Mouse (Mus musculus) CH12.LX (cell line): ENCODE results near the gene Csf1.

Experiments
- CTCF ChIP-seq, 2 experiments: IDR thresholded peaks in 1 of 2; conservative IDR thresholded peaks in 1 of 2; 2 replicates each; pipeline ENCODE4 v1.5.1; 2011 to 2012; ENCODE audit warnings: low read depth in 2 of 2, low read length in 2 of 2, improper control_type of control experiment in 1 of 2, inconsistent platforms in 1 of 2, mild to moderate bottlenecking in 1 of 2, moderate library complexity in 1 of 2
- EP300 ChIP-seq: IDR thresholded peaks from 2 replicates; pipeline ENCODE4 v1.6.1; 2011; ENCODE audit warnings: low read length, improper control_type of control experiment
- MAZ ChIP-seq: IDR thresholded peaks from 2 replicates; pipeline ENCODE4 v1.6.1; 2012; ENCODE audit warnings: low read depth, mild to moderate bottlenecking, inconsistent platforms, low read length, improper control_type of control experiment, moderate library complexity
- NRF1 ChIP-seq: IDR thresholded peaks from 2 replicates; pipeline ENCODE4 v1.6.1; 2014; ENCODE audit warnings: low read depth, mild to moderate bottlenecking, inconsistent platforms, low read length, improper control_type of control experiment, moderate library complexity
- ZC3H11A ChIP-seq: IDR thresholded peaks from 2 replicates; pipeline ENCODE4 v1.6.1; 2012; ENCODE audit warnings: low read depth, mild to moderate bottlenecking, inconsistent platforms, low read length, improper control_type of control experiment
- ZMIZ1 ChIP-seq: IDR thresholded peaks from 2 replicates; pipeline ENCODE4 v1.6.1; 2012; ENCODE audit warnings: low read depth, mild to moderate bottlenecking, inconsistent platforms, low read length, improper control_type of control experiment
- ZNF384 ChIP-seq: IDR thresholded peaks from 2 replicates; pipeline ENCODE4 v1.6.1; 2012; ENCODE audit warnings: low read depth, low read length, improper control_type of control experiment, inconsistent platforms

DNA sequence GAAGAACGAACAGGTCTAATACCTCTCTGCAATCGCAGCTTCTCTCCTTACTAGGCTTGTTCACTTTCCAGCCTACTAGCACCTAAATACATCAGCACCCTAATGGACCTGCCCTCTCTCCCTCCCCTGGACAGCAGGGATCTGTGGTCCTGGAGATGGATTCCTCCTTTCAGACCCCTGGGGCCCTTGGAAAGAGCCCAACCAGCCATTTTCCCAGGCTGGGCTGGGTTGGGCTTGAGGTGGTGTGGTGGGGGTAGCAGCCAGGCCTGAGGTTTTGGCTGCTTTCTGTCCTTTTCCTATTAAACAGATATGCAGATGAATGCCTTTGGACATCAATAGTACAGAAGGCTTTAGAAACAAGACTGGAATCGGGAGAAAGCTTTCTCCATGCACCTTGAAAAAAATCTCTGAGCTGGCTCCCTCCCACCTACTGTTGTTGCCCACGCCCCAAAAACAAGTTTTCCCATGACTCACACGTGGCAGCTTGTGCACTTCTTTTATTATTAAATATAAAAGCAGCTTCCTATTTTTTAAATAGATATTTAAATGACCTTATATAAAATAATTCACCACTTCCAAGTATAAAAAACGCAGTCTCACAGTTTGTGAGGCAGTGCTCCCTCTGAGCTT, 19.6 kb downstream of the Csf1 start:
- no peak for TF ChIP-seq CTCF (conservative IDR thresholded peaks at IDR 0.05 in 1 of 2, IDR thresholded peaks at IDR 0.05 in 1 of 2; ENCODE audit: low read depth in 2 of 2, low read length in 2 of 2)
- TF ChIP-seq ZNF384: no peak
- no peak for TF ChIP-seq ZMIZ1
- TF ChIP-seq MAZ: no peak
- TF ChIP-seq EP300: peak; percentile 46
- no peak for TF ChIP-seq NRF1
- no peak for TF ChIP-seq ZC3H11A
